Mouse (Mus musculus): Measurements from ENCODE around the gene Dmkn. TPM values are rescaled to one million over a fixed set of nuclear protein-coding genes. Genes with fewer than 3 reads are reported as not detected.
"Not testable (repeated sequence)": the region's sequence is repeated elsewhere in the genome, so short reads cannot be mapped to it uniquely, and the experiment has no call there.

The Dmkn gene
- polyA plus RNA-seq, 1 experiment from 2014 or later = 3.7 TPM

- no peaks in the 10 kb centered on the region for H3K27me3 ChIP-seq (replicated peaks)
- ATAC-seq (ENCODE audit: low FRiP score) = no peak
- H3K4me1 ChIP-seq = no peaks in the 10 kb centered on the region
- H3K27ac ChIP-seq (replicated peaks) = no peak within 1 kb of the TSS
- H3K9ac ChIP-seq (replicated peaks) = no peak within 1 kb of the TSS
- WGBS = 90% methylated on average over 18 of the region's 18 CpGs
- no peak within 1 kb of the TSS for H3K4me3 ChIP-seq (replicated peaks)
- no peaks in the 10 kb centered on the region for H3K36me3 ChIP-seq
- H3K4me2 ChIP-seq = no peak within 1 kb of the TSS
- no peaks in the 10 kb centered on the region for H3K9me3 ChIP-seq (replicated peaks)
Measured at GRCm38 (mm10) chr7:30823675-30824074, 60.1 kb downstream of the Dmkn start, which contains the start of gene Ffar2. TSS of gene Ffar2 (minus strand) at chr7:30823775.

GRCm38 (mm10) chr7:30824306-30824705 lies 60.8 kb downstream of the Dmkn start:
- Histone ChIP-seq H3K4me1 (no peaks in the 10 kb centered on the region), H3K27me3 (replicated peaks) (no peaks in the 10 kb centered on the region)
- ATAC-seq (ENCODE audit: low FRiP score) = no peak

GRCm38 (mm10) chr7:30826660-30827059 lies 63.1 kb downstream of the Dmkn start:
- whole genome bisulfite sequencing = 93% methylated on average over 10 of the region's 10 CpGs
- ATAC-seq (ENCODE audit: low FRiP score) = no peak
- no peak overlapping the region for H3K27ac ChIP-seq (replicated peaks)
- no peaks in the 10 kb centered on the region for H3K4me1 ChIP-seq
- H3K27me3 ChIP-seq (replicated peaks) = no peaks in the 10 kb centered on the region
- H3K4me3 ChIP-seq (replicated peaks) = no peak overlapping the region
- no peaks in the 10 kb centered on the region for H3K9me3 ChIP-seq (replicated peaks)
- H3K4me2 ChIP-seq = no peak overlapping the region
- H3K36me3 ChIP-seq = no peaks in the 10 kb centered on the region
- H3K9ac ChIP-seq (replicated peaks) = no peak overlapping the region

More at GRCm38 (mm10) chr7:30824306-30824705, 60.8 kb downstream of the Dmkn start:
- Histone ChIP-seq H3K9me3 (replicated peaks) (no peaks in the 10 kb centered on the region), H3K4me3 (replicated peaks) (no peak overlapping the region), H3K4me2 (no peak overlapping the region), H3K27ac (replicated peaks) (no peak overlapping the region), H3K36me3 (no peaks in the 10 kb centered on the region), H3K9ac (replicated peaks) (no peak overlapping the region)
- WGBS = 95% methylated on average over 3 of the region's 3 CpGs

GRCm38 (mm10) chr7:30828871-30829270 lies 65.3 kb downstream of the Dmkn start:
- not testable (repeated sequence) for ATAC-seq (ENCODE audit: low FRiP score)

GRCm38 (mm10) chr7:30829428-30829827 lies 65.9 kb downstream of the Dmkn start:
- no peaks in the 10 kb centered on the region for H3K36me3 ChIP-seq
- H3K4me1 ChIP-seq = no peaks in the 10 kb centered on the region

More at GRCm38 (mm10) chr7:30828871-30829270, 65.3 kb downstream of the Dmkn start:
- H3K36me3 ChIP-seq; H3K4me1 ChIP-seq; H3K9ac ChIP-seq (replicated peaks); H3K27ac ChIP-seq (replicated peaks); H3K4me2 ChIP-seq; H3K27me3 ChIP-seq (replicated peaks); H3K4me3 ChIP-seq (replicated peaks); H3K9me3 ChIP-seq (replicated peaks): not testable (repeated sequence)

More at GRCm38 (mm10) chr7:30829428-30829827, 65.9 kb downstream of the Dmkn start:
- Histone ChIP-seq H3K4me3 (replicated peaks) (no peak overlapping the region), H3K27ac (replicated peaks) (no peak overlapping the region), H3K27me3 (replicated peaks) (no peaks in the 10 kb centered on the region), H3K9ac (replicated peaks) (no peak overlapping the region), H3K4me2 (no peak overlapping the region), H3K9me3 (replicated peaks) (no peaks in the 10 kb centered on the region)
- ATAC-seq (ENCODE audit: low FRiP score) = no peak
- 68% methylated on average over 3 of the region's 3 CpGs for WGBS

Other genes starting within 250 kb of the Dmkn start
- 78.7 and 91.1 TPM in 2 replicates for gene Arhgap33, start 228.7 kb upstream of the Dmkn start, polyA plus RNA-seq (2015; fragmentation: Nextera tagmentation; extraction: Ambion mirVana)
- gene Hspb6, start 211.6 kb upstream of the Dmkn start, polyA plus RNA-seq (2015; fragmentation: Nextera tagmentation; extraction: Ambion mirVana) = 8.6 and 11.7 TPM in 2 replicates
- gene Proser3, start 211.5 kb upstream of the Dmkn start, polyA plus RNA-seq (2015; fragmentation: Nextera tagmentation; extraction: Ambion mirVana) = 7.9 and 8.6 TPM in 2 replicates
- 55.6 and 61.8 TPM in 2 replicates for gene Lin37, start 203.9 kb upstream of the Dmkn start, polyA plus RNA-seq (2015; fragmentation: Nextera tagmentation; extraction: Ambion mirVana)
- 84.2 and 95.2 TPM in 2 replicates for gene U2af1l4, start 200.5 kb upstream of the Dmkn start, polyA plus RNA-seq (2015; fragmentation: Nextera tagmentation; extraction: Ambion mirVana)
- gene Gm49396, start 200.4 kb upstream of the Dmkn start, polyA plus RNA-seq (2015; fragmentation: Nextera tagmentation; extraction: Ambion mirVana) = 14.6 and 14.8 TPM in 2 replicates
- 136 and 139 TPM in 2 replicates for gene Psenen, start 200.1 kb upstream of the Dmkn start, polyA plus RNA-seq (2015; fragmentation: Nextera tagmentation; extraction: Ambion mirVana)
- gene Igflr1, start 198.3 kb upstream of the Dmkn start, polyA plus RNA-seq (2015; fragmentation: Nextera tagmentation; extraction: Ambion mirVana) = 4.1 and 4.7 TPM in 2 replicates
- gene Kmt2b, start 175.0 kb upstream of the Dmkn start, polyA plus RNA-seq (2015; fragmentation: Nextera tagmentation; extraction: Ambion mirVana) = 8.5 and 8.8 TPM in 2 replicates
- gene Zbtb32, start 164.8 kb upstream of the Dmkn start, polyA plus RNA-seq (2015; fragmentation: Nextera tagmentation; extraction: Ambion mirVana) = 0.37 and 0.44 TPM in 2 replicates
- 0.87 and 2.3 TPM in 2 replicates for gene Upk1a, start 150.9 kb upstream of the Dmkn start, polyA plus RNA-seq (2015; fragmentation: Nextera tagmentation; extraction: Ambion mirVana)
- gene Cox6b1, start 137.6 kb upstream of the Dmkn start, polyA plus RNA-seq (2015; fragmentation: Nextera tagmentation; extraction: Ambion mirVana) = 1,176 and 1,358 TPM in 2 replicates
- gene Etv2, start 127.9 kb upstream of the Dmkn start, polyA plus RNA-seq (2015; fragmentation: Nextera tagmentation; extraction: Ambion mirVana) = not detected in 2 replicates
- gene Rbm42, start 113.4 kb upstream of the Dmkn start, polyA plus RNA-seq (2015; fragmentation: Nextera tagmentation; extraction: Ambion mirVana) = 125 and 129 TPM in 2 replicates
- 22.5 and 29.3 TPM in 2 replicates for gene Haus5, start 98.8 kb upstream of the Dmkn start, polyA plus RNA-seq (2015; fragmentation: Nextera tagmentation; extraction: Ambion mirVana)
- gene Pmis2, start 92.2 kb upstream of the Dmkn start, polyA plus RNA-seq (2015; fragmentation: Nextera tagmentation; extraction: Ambion mirVana) = not detected in 2 replicates
- gene 2200002J24Rik, start 64.8 kb upstream of the Dmkn start, polyA plus RNA-seq (2015; fragmentation: Nextera tagmentation; extraction: Ambion mirVana) = 0.34 TPM in 1 of 2 replicates, not detected in the other
- gene Atp4a, start 51.5 kb upstream of the Dmkn start, polyA plus RNA-seq (2015; fragmentation: Nextera tagmentation; extraction: Ambion mirVana) = 2.8 and 3.2 TPM in 2 replicates
- 284 and 304 TPM in 2 replicates for gene Tmem147, start 34.2 kb upstream of the Dmkn start, polyA plus RNA-seq (2015; fragmentation: Nextera tagmentation; extraction: Ambion mirVana)
- 0.73 and 1.0 TPM in 2 replicates for gene Gapdhs, start 20.1 kb upstream of the Dmkn start, polyA plus RNA-seq (2015; fragmentation: Nextera tagmentation; extraction: Ambion mirVana)
- gene Sbsn, start 12.3 kb upstream of the Dmkn start, polyA plus RNA-seq (2015; fragmentation: Nextera tagmentation; extraction: Ambion mirVana) = 1.6 and 2.0 TPM in 2 replicates
- gene Krtdap, start 24.1 kb downstream of the Dmkn start, polyA plus RNA-seq (2015; fragmentation: Nextera tagmentation; extraction: Ambion mirVana) = 2.4 and 10.4 TPM in 2 replicates
- gene Ffar2, start 60.0 kb downstream of the Dmkn start, polyA plus RNA-seq (2015; fragmentation: Nextera tagmentation; extraction: Ambion mirVana) = 0.15 and 1.1 TPM in 2 replicates
- 0.14 TPM in 1 of 2 replicates, not detected in the other for gene Ffar3, start 92.4 kb downstream of the Dmkn start, polyA plus RNA-seq (2015; fragmentation: Nextera tagmentation; extraction: Ambion mirVana)
- not detected in 2 replicates for gene Ffar1, start 97.8 kb downstream of the Dmkn start, polyA plus RNA-seq (2015; fragmentation: Nextera tagmentation; extraction: Ambion mirVana)
- gene Cd22, start 116.6 kb downstream of the Dmkn start, polyA plus RNA-seq (2015; fragmentation: Nextera tagmentation; extraction: Ambion mirVana) = 0.10 and 0.11 TPM in 2 replicates
- gene Mag, start 151.1 kb downstream of the Dmkn start, polyA plus RNA-seq (2015; fragmentation: Nextera tagmentation; extraction: Ambion mirVana) = 4.7 and 4.8 TPM in 2 replicates
- not detected in 2 replicates for gene Hamp2, start 160.9 kb downstream of the Dmkn start, polyA plus RNA-seq (2015; fragmentation: Nextera tagmentation; extraction: Ambion mirVana)
- not detected in 2 replicates for gene Hamp, start 180.3 kb downstream of the Dmkn start, polyA plus RNA-seq (2015; fragmentation: Nextera tagmentation; extraction: Ambion mirVana)
- 27.7 and 36.0 TPM in 2 replicates for gene Usf2, start 193.0 kb downstream of the Dmkn start, polyA plus RNA-seq (2015; fragmentation: Nextera tagmentation; extraction: Ambion mirVana)
- 19.2 and 37.4 TPM in 2 replicates for gene Lsr, start 209.7 kb downstream of the Dmkn start, polyA plus RNA-seq (2015; fragmentation: Nextera tagmentation; extraction: Ambion mirVana)
- gene Fam187b, start 210.0 kb downstream of the Dmkn start, polyA plus RNA-seq (2015; fragmentation: Nextera tagmentation; extraction: Ambion mirVana) = 0.20 and 1.4 TPM in 2 replicates